Mouse (Mus musculus): Measurements from ENCODE around the gene Lats2. TPM values are rescaled to one million over a fixed set of nuclear protein-coding genes. Genes with fewer than 3 reads are reported as not detected.

Lats2 gene
- polyA plus RNA-seq, 1 experiment: 18.2 TPM

DNA sequence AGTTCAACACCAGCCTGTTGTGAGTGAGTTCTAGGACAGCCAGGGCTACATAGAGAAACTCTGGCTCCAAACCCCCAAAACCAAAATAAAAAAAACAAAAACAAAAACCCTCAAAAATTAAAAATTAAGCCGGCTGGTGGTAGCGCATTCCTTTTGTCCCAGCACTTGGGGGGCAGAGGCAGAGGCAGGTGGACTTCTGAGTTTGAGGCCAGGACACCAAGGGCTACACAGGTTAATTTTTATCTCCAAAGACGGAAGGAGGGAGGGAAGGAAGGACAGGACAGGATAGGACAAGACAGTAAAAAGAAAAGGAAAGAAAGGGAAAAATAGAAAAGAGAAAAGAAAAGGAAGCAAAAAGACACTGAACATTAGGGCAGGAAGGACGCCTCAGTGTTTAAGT, 75.4 kb downstream of the Lats2 start:
- WGBS: 97% methylated on average over 4 of the region's 4 CpGs
- DNase-seq: no peak
- H3K27ac ChIP-seq (ENCODE audit: control insufficient read depth, insufficient read depth, low read length): no peak overlapping the region
- H3K27me3 ChIP-seq (ENCODE audit: control insufficient read depth, insufficient read depth, low read length): no peaks in the 10 kb centered on the region
- H3K4me1 ChIP-seq (replicated peaks; ENCODE audit: control insufficient read depth, insufficient read depth, low read length): no peaks in the 10 kb centered on the region
- no peaks in the 10 kb centered on the region for H3K36me3 ChIP-seq (ENCODE audit: control insufficient read depth, insufficient read depth, low read length)
- TF ChIP-seq CTCF (IDR thresholded peaks at IDR 0.05; ENCODE audit: borderline replicate concordance, control insufficient read depth, extremely low read depth, insufficient read depth, low read length, poor library complexity): no peak
- no peak for TF ChIP-seq POLR2A (IDR thresholded peaks at IDR 0.05; ENCODE audit: control insufficient read depth, extremely low read depth, insufficient read depth, low read length, poor library complexity)
- H3K4me3 ChIP-seq (ENCODE audit: control insufficient read depth, insufficient read depth, low read length): no peak overlapping the region

DNA sequence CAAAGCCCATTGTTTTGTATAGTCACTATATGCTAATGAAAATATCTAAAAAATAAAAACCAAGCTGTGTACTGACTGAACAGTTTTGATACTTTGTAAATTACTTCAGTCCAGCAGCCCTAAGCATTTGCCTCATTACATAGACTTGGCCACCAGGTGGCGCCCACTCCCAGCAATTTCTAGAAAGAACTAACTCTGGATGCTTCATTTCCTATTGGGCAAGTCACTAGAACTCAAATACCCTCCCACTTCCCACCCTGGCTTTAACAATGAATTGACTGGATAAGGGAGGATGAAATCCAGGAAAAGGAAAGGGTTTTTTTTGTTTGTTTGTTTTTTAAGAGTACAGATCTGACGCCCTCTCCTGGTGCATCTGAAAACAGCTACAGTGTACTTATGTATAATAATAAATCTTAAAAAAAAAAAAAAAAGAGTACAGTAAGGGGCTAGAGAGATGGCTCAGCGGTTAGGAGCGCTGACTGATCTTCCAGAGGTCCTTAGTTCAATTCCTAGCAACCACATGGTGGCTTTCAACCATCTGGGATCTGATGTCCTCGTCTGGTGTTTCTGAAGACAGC, 78.1 kb downstream of the Lats2 start:
- Histone ChIP-seq H3K27ac (ENCODE audit: control insufficient read depth, insufficient read depth, low read length) (no peak overlapping the region), H3K36me3 (ENCODE audit: control insufficient read depth, insufficient read depth, low read length) (no peaks in the 10 kb centered on the region), H3K27me3 (ENCODE audit: control insufficient read depth, insufficient read depth, low read length) (no peaks in the 10 kb centered on the region), H3K4me1 (replicated peaks; ENCODE audit: control insufficient read depth, insufficient read depth, low read length) (no peaks in the 10 kb centered on the region), H3K4me3 (ENCODE audit: control insufficient read depth, insufficient read depth, low read length) (no peak overlapping the region)
- 27% methylated on average over 5 of the region's 5 CpGs for WGBS
- TF ChIP-seq POLR2A (IDR thresholded peaks at IDR 0.05; ENCODE audit: control insufficient read depth, extremely low read depth, insufficient read depth, low read length, poor library complexity): no peak
- no peak for TF ChIP-seq CTCF (IDR thresholded peaks at IDR 0.05; ENCODE audit: borderline replicate concordance, control insufficient read depth, extremely low read depth, insufficient read depth, low read length, poor library complexity)
- DNase-seq: peak; percentile 81

DNA sequence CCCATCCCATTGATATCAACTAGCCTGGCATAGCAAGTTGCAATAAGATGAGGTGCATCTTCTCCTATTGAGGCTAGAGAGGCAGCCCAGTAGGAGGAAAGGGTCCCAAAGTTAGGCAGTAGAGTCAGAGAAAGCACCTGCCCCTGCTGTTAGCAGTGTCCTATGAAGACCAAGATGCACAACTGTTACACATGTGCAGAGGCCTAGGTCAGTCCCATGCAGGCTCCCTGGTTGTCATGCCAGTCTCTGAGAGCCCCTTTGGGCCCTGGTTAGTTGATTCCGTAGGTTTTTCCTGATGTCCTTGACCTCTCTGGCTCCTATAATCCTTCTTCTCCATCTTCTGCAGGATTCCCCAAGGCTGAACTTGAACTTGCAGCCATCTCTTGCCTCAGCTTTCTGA, 78.7 kb downstream of the Lats2 start:
- H3K36me3 ChIP-seq (ENCODE audit: control insufficient read depth, insufficient read depth, low read length): no peaks in the 10 kb centered on the region
- 56% methylated on average over 1 of the region's 1 CpGs for WGBS
- no peaks in the 10 kb centered on the region for H3K27me3 ChIP-seq (ENCODE audit: control insufficient read depth, insufficient read depth, low read length)
- no peaks in the 10 kb centered on the region for H3K4me1 ChIP-seq (replicated peaks; ENCODE audit: control insufficient read depth, insufficient read depth, low read length)
- no peak overlapping the region for H3K27ac ChIP-seq (ENCODE audit: control insufficient read depth, insufficient read depth, low read length)
- DNase-seq: no peak
- no peak for TF ChIP-seq POLR2A (IDR thresholded peaks at IDR 0.05; ENCODE audit: control insufficient read depth, extremely low read depth, insufficient read depth, low read length, poor library complexity)
- TF ChIP-seq CTCF (IDR thresholded peaks at IDR 0.05; ENCODE audit: borderline replicate concordance, control insufficient read depth, extremely low read depth, insufficient read depth, low read length, poor library complexity): no peak
- no peak overlapping the region for H3K4me3 ChIP-seq (ENCODE audit: control insufficient read depth, insufficient read depth, low read length)

DNA sequence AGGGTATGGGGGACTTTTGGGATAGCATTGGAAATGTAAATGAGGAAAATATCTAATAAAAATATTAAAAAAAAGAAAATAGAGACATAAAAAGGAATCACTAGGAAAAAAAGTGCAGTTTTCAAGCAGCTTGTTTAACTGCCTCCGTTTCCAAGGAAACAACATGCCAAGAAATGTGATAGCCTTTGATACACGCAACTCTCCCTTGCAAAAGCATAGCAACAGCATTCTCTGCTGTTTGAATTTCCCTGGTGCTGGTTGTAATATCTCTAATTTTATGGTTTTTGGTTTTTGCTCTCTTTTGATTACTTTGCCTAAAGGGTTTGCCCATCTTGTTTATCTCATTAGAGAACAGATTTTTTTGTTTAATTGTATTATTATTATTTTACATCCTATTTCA, 82.7 kb downstream of the Lats2 start:
- WGBS: 80% methylated on average over 2 of the region's 2 CpGs
- H3K4me3 ChIP-seq (ENCODE audit: control insufficient read depth, insufficient read depth, low read length): no peak overlapping the region
- no peak for DNase-seq
- no peaks in the 10 kb centered on the region for H3K27me3 ChIP-seq (ENCODE audit: control insufficient read depth, insufficient read depth, low read length)
- TF ChIP-seq POLR2A (IDR thresholded peaks at IDR 0.05; ENCODE audit: control insufficient read depth, extremely low read depth, insufficient read depth, low read length, poor library complexity) (no peak), CTCF (IDR thresholded peaks at IDR 0.05; ENCODE audit: borderline replicate concordance, control insufficient read depth, extremely low read depth, insufficient read depth, low read length, poor library complexity) (no peak)
- H3K27ac ChIP-seq (ENCODE audit: control insufficient read depth, insufficient read depth, low read length): no peak overlapping the region
- H3K4me1 ChIP-seq (replicated peaks; ENCODE audit: control insufficient read depth, insufficient read depth, low read length): no peaks in the 10 kb centered on the region
- no peaks in the 10 kb centered on the region for H3K36me3 ChIP-seq (ENCODE audit: control insufficient read depth, insufficient read depth, low read length)

DNA sequence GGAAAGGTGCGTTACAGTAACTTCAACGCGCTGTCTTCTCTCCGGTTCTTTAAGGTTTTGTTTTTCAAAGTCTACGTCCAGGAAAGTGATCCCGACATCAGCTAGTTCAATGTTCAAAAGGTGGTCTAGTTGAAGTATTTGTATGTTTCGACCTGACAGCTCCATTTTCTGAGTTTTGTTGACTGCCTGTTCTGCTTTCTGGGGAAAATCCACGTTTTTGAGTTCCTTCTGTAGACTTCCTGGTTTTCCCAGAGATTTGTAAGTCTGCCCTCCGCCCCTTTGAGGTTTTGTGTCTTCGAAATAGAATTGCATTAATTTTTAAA, 92.6 kb downstream of the Lats2 start:
- Histone ChIP-seq H3K4me1 (replicated peaks; ENCODE audit: control insufficient read depth, insufficient read depth, low read length) (peaks cover 4% of the 10 kb centered on the region), H3K36me3 (ENCODE audit: control insufficient read depth, insufficient read depth, low read length) (no peaks in the 10 kb centered on the region), H3K4me3 (ENCODE audit: control insufficient read depth, insufficient read depth, low read length) (peak overlapping the region; percentile 98), H3K27me3 (ENCODE audit: control insufficient read depth, insufficient read depth, low read length) (no peaks in the 10 kb centered on the region), H3K27ac (ENCODE audit: control insufficient read depth, insufficient read depth, low read length) (no peak overlapping the region)
- WGBS: 3% methylated on average over 10 of the region's 10 CpGs
- no peak for DNase-seq
- no peak for TF ChIP-seq CTCF (IDR thresholded peaks at IDR 0.05; ENCODE audit: borderline replicate concordance, control insufficient read depth, extremely low read depth, insufficient read depth, low read length, poor library complexity)
- no peak for TF ChIP-seq POLR2A (IDR thresholded peaks at IDR 0.05; ENCODE audit: control insufficient read depth, extremely low read depth, insufficient read depth, low read length, poor library complexity)

DNA sequence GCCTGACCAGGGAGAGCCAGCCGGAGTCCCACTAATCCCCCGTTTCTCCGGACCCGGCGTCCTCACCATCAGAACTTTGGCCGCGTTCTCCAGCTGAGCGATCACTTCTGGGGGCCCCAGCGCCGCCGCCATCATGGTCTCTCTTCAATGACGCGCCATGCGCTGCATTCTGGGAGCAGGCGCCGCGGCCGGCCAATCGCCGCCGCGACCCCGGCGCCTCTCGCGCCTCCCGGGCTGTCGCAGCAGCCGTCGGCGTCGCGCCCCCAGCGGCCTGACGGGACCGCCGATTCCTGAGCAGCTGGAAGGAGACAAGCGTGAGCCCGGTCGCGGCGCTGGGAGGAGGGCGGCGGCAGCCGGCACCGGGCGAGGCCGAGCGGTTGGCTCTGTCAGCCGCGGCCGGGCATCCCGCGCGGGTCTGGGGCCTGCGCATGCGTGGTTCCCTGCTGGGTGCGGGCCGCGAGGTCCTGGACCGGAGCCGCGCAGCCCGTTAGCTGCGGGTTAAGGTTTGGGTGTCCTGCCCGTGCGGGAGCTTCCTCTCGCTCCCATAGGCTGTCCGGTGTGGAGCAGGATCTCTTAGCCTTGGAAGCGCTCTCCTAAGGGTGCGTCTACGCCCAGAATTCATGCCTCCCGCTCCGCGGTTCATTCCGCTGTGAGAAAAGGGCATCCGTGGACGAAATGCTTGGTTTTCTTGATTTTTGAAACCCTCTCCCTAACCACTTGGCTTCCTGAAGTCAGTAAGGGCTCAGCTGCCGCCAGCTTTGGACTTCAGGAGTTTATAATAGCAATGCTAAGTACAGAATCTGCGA, 93.2 kb downstream of the Lats2 start, which contains the start of gene Xpo4:
Gene Xpo4, minus strand, starts transcription at position 609 of the 806 bp plus-strand sequence.
- DNase-seq: peak; percentile 76
- Histone ChIP-seq H3K27me3 (ENCODE audit: control insufficient read depth, insufficient read depth, low read length) (no peaks in the 10 kb centered on the region), H3K27ac (ENCODE audit: control insufficient read depth, insufficient read depth, low read length) (peak within 1 kb of the TSS; percentile 35), H3K36me3 (ENCODE audit: control insufficient read depth, insufficient read depth, low read length) (no peaks in the 10 kb centered on the region), H3K4me1 (replicated peaks; ENCODE audit: control insufficient read depth, insufficient read depth, low read length) (peaks cover 4% of the 10 kb centered on the region), H3K4me3 (ENCODE audit: control insufficient read depth, insufficient read depth, low read length) (peak within 1 kb of the TSS; percentile 98)
- TF ChIP-seq CTCF (IDR thresholded peaks at IDR 0.05; ENCODE audit: borderline replicate concordance, control insufficient read depth, extremely low read depth, insufficient read depth, low read length, poor library complexity): peak; percentile 88; the same call in 1 of the 2 replicates
- peak; percentile 78 for TF ChIP-seq POLR2A (IDR thresholded peaks at IDR 0.05; ENCODE audit: control insufficient read depth, extremely low read depth, insufficient read depth, low read length, poor library complexity)
- WGBS: under 1% methylated on average over 80 of the region's 80 CpGs
